Mouse (Mus musculus) limb, embryonic 13.5 days (tissue): Measurements from ENCODE around the gene Syne1. TPM values are rescaled to one million over a fixed set of nuclear protein-coding genes. Genes with fewer than 3 reads are reported as not detected.

ENCODE experiments used
- ATAC-seq: fragments of 200-750 bp; cut with Nextera tagmentation; 2 replicates; pipeline ENCODE4 v1.8.0; 2017; ENCODE audit warnings: low read depth, moderate number of reproducible peaks, moderate TSS enrichment; ENCODE audit not compliant: low FRiP score
- H3K27ac ChIP-seq: fragments of 300-500 bp; sonication (generic); 2 replicates; pipeline ENCODE4 v1.5.1; 2015; ENCODE audit warnings: inconsistent platforms, mild to moderate bottlenecking, moderate library complexity
- H3K27me3 ChIP-seq: fragments of 300-500 bp; sonication (generic); 2 replicates; pipeline ENCODE4 v1.6.1; 2015; ENCODE audit warnings: mild to moderate bottlenecking, inconsistent platforms
- H3K36me3 ChIP-seq: fragments of 300-500 bp; sonication (generic); 2 replicates; pipeline ENCODE4 v1.6.1; 2015; ENCODE audit warnings: inconsistent platforms, mild to moderate bottlenecking, moderate library complexity
- H3K4me1 ChIP-seq: fragments of 300-500 bp; sonication (generic); 2 replicates; pipeline ENCODE4 v1.6.1; 2015; ENCODE audit warnings: inconsistent platforms
- H3K4me2 ChIP-seq: fragments of 300-500 bp; sonication (generic); replicated peaks from 2 replicates; pipeline ENCODE4 v1.6.1; 2015; ENCODE audit warnings: inconsistent platforms, mild to moderate bottlenecking, moderate library complexity
- H3K4me3 ChIP-seq: fragments of 300-500 bp; sonication (generic); 2 replicates; pipeline ENCODE4 v1.5.1; 2015; ENCODE audit warnings: moderate library complexity, mild to moderate bottlenecking, inconsistent platforms
- H3K9ac ChIP-seq: fragments of 300-500 bp; sonication (generic); 2 replicates; pipeline ENCODE4 v1.6.1; 2015; ENCODE audit warnings: mild to moderate bottlenecking, inconsistent platforms
- H3K9me3 ChIP-seq: fragments of 300-500 bp; sonication (generic); 2 replicates; pipeline ENCODE4 v1.6.1; 2016; ENCODE audit warnings: inconsistent platforms
- WGBS: fragments of 180-500 bp; shearing (Covaris S2); methylation state at CpG from one replicate; pipeline ENCODE4 v1.1.7; 2015; 5-methylcytosine and 5-hydroxymethylcytosine counted together
- polyA plus RNA-seq: library from polyadenylated mRNA; unstranded; fragments of >200 nt; fragmentation: Nextera tagmentation; extraction: Ambion mirVana; gene quantifications from 2 replicates; pipeline ENCODE4 v1.2.1, GENCODE M21; 2015

Syne1 gene
- polyA plus RNA-seq, 1 experiment from 2014 or later, result 6.5 TPM

- no peaks in the 10 kb centered on the region for H3K9me3 ChIP-seq
- no peak for ATAC-seq
- no peaks in the 10 kb centered on the region for H3K27me3 ChIP-seq
- no peak overlapping the region for H3K27ac ChIP-seq
- H3K4me1 ChIP-seq, result no peaks in the 10 kb centered on the region
- no peak overlapping the region for H3K9ac ChIP-seq
- WGBS, result 55% methylated on average over 6 of the region's 6 CpGs
- no peak overlapping the region for H3K4me2 ChIP-seq
- no peaks in the 10 kb centered on the region for H3K36me3 ChIP-seq
- H3K4me3 ChIP-seq, result no peak overlapping the region
These were observed 71.2 kb downstream of the Syne1 start for GRCm38 (mm10) chr10:5480097-5480496.

GRCm38 (mm10) chr10:5468638-5469037 is 82.6 kb downstream of the Syne1 start:
- Histone ChIP-seq H3K27ac (no peak overlapping the region), H3K9me3 (no peaks in the 10 kb centered on the region), H3K27me3 (no peaks in the 10 kb centered on the region), H3K36me3 (no peaks in the 10 kb centered on the region), H3K4me3 (no peak overlapping the region), H3K4me1 (no peaks in the 10 kb centered on the region), H3K9ac (no peak overlapping the region), H3K4me2 (no peak overlapping the region)
- WGBS, result 81% methylated on average over 2 of the region's 2 CpGs
- ATAC-seq, result no peak

GRCm38 (mm10) chr10:5453830-5454229 is 97.5 kb downstream of the Syne1 start:
- no peaks in the 10 kb centered on the region for H3K36me3 ChIP-seq
- H3K9me3 ChIP-seq, result no peaks in the 10 kb centered on the region
- no peak for ATAC-seq
- H3K4me2 ChIP-seq, result no peak overlapping the region
- no peak overlapping the region for H3K27ac ChIP-seq
- H3K27me3 ChIP-seq, result no peaks in the 10 kb centered on the region
- H3K9ac ChIP-seq, result no peak overlapping the region
- no peaks in the 10 kb centered on the region for H3K4me1 ChIP-seq
- no peak overlapping the region for H3K4me3 ChIP-seq

- Histone ChIP-seq H3K9me3 (no peaks in the 10 kb centered on the region), H3K4me3 (no peak overlapping the region), H3K27ac (no peak overlapping the region), H3K4me2 (no peak overlapping the region), H3K4me1 (no peaks in the 10 kb centered on the region), H3K36me3 (no peaks in the 10 kb centered on the region), H3K9ac (no peak overlapping the region), H3K27me3 (no peaks in the 10 kb centered on the region)
- ATAC-seq, result no peak
- 85% methylated on average over 2 of the region's 2 CpGs for WGBS
These were observed 101.3 kb downstream of the Syne1 start for GRCm38 (mm10) chr10:5449944-5450343.

GRCm38 (mm10) chr10:5447950-5448716 is 103.1 kb downstream of the Syne1 start:
- Histone ChIP-seq H3K4me1 (no peaks in the 10 kb centered on the region), H3K4me2 (no peak overlapping the region), H3K9ac (no peak overlapping the region), H3K27ac (no peak overlapping the region), H3K9me3 (no peaks in the 10 kb centered on the region), H3K27me3 (no peaks in the 10 kb centered on the region), H3K4me3 (no peak overlapping the region), H3K36me3 (no peaks in the 10 kb centered on the region)
- no peak for ATAC-seq
- 65% methylated on average over 4 of the region's 4 CpGs for WGBS

- H3K9ac ChIP-seq, result no peak overlapping the region
- H3K4me3 ChIP-seq, result no peak overlapping the region
- no peaks in the 10 kb centered on the region for H3K4me1 ChIP-seq
- no peaks in the 10 kb centered on the region for H3K9me3 ChIP-seq
- no peaks in the 10 kb centered on the region for H3K27me3 ChIP-seq
- WGBS, result 89% methylated on average over 3 of the region's 3 CpGs
- H3K36me3 ChIP-seq, result no peaks in the 10 kb centered on the region
- H3K27ac ChIP-seq, result no peak overlapping the region
- ATAC-seq, result no peak
- no peak overlapping the region for H3K4me2 ChIP-seq
These were observed 106.0 kb downstream of the Syne1 start for GRCm38 (mm10) chr10:5445313-5445712.

- Histone ChIP-seq H3K4me2 (no peak overlapping the region), H3K9me3 (no peaks in the 10 kb centered on the region), H3K9ac (no peak overlapping the region), H3K27ac (no peak overlapping the region), H3K27me3 (no peaks in the 10 kb centered on the region), H3K4me3 (no peak overlapping the region), H3K36me3 (no peaks in the 10 kb centered on the region), H3K4me1 (0 out of 2 replicates have a peak, but pooled peaks cover 2% of the 10 kb centered on the region)
- 91% methylated on average over 2 of the region's 2 CpGs for WGBS
- no peak for ATAC-seq
These were observed 108.3 kb downstream of the Syne1 start for GRCm38 (mm10) chr10:5443020-5443419.

- no peak overlapping the region for H3K27ac ChIP-seq
- WGBS, result 25% methylated on average over 2 of the region's 2 CpGs
- ATAC-seq, result no peak
- H3K27me3 ChIP-seq, result no peaks in the 10 kb centered on the region
- no peaks in the 10 kb centered on the region for H3K36me3 ChIP-seq
- H3K9ac ChIP-seq, result no peak overlapping the region
- no peaks in the 10 kb centered on the region for H3K9me3 ChIP-seq
- H3K4me1 ChIP-seq, result 0 out of 2 replicates have a peak, but pooled peaks cover 2% of the 10 kb centered on the region
- no peak overlapping the region for H3K4me2 ChIP-seq
- no peak overlapping the region for H3K4me3 ChIP-seq
These were observed 111.4 kb downstream of the Syne1 start for GRCm38 (mm10) chr10:5439802-5440350.

GRCm38 (mm10) chr10:5437766-5438165 is 113.5 kb downstream of the Syne1 start:
- Histone ChIP-seq H3K27me3 (no peaks in the 10 kb centered on the region), H3K4me1 (0 out of 2 replicates have a peak, but pooled peaks cover 2% of the 10 kb centered on the region), H3K36me3 (no peaks in the 10 kb centered on the region), H3K4me3 (no peak overlapping the region), H3K9me3 (no peaks in the 10 kb centered on the region), H3K27ac (no peak overlapping the region), H3K4me2 (no peak overlapping the region), H3K9ac (no peak overlapping the region)
- 88% methylated on average over 2 of the region's 2 CpGs for WGBS
- ATAC-seq, result no peak

GRCm38 (mm10) chr10:5423984-5424383 is 127.3 kb downstream of the Syne1 start:
- no peak overlapping the region for H3K9ac ChIP-seq

GRCm38 (mm10) chr10:5415730-5416129 is 135.6 kb downstream of the Syne1 start:
- H3K9me3 ChIP-seq, result no peaks in the 10 kb centered on the region
- H3K9ac ChIP-seq, result no peak overlapping the region
- no peaks in the 10 kb centered on the region for H3K4me1 ChIP-seq
- H3K27ac ChIP-seq, result no peak overlapping the region
- WGBS, result 86% methylated on average over 3 of the region's 3 CpGs
- no peaks in the 10 kb centered on the region for H3K36me3 ChIP-seq
- no peak for ATAC-seq
- no peaks in the 10 kb centered on the region for H3K27me3 ChIP-seq
- no peak overlapping the region for H3K4me3 ChIP-seq
- H3K4me2 ChIP-seq, result no peak overlapping the region

More at GRCm38 (mm10) chr10:5423984-5424383, 127.3 kb downstream of the Syne1 start:
- Histone ChIP-seq H3K27ac (no peak overlapping the region), H3K27me3 (no peaks in the 10 kb centered on the region), H3K9me3 (no peaks in the 10 kb centered on the region), H3K36me3 (no peaks in the 10 kb centered on the region), H3K4me2 (no peak overlapping the region), H3K4me3 (no peak overlapping the region), H3K4me1 (no peaks in the 10 kb centered on the region)
- no peak for ATAC-seq
- 54% methylated on average over 4 of the region's 4 CpGs for WGBS

- ATAC-seq, result no peak
- WGBS, result 60% methylated on average over 6 of the region's 6 CpGs
These were observed 167.0 kb downstream of the Syne1 start for GRCm38 (mm10) chr10:5384131-5384776.

More at GRCm38 (mm10) chr10:5384131-5384776, 167.0 kb downstream of the Syne1 start:
- no peaks in the 10 kb centered on the region for H3K27me3 ChIP-seq
- no peak overlapping the region for H3K4me3 ChIP-seq
- no peak overlapping the region for H3K9ac ChIP-seq
- H3K4me2 ChIP-seq, result no peak overlapping the region
- no peaks in the 10 kb centered on the region for H3K4me1 ChIP-seq
- H3K36me3 ChIP-seq, result no peaks in the 10 kb centered on the region
- no peaks in the 10 kb centered on the region for H3K9me3 ChIP-seq
- H3K27ac ChIP-seq, result no peak overlapping the region
